Mouse (Mus musculus) intestine, embryonic 15.5 days (tissue): ENCODE data around the gene Enpp6. TPM values are rescaled to one million over a fixed set of nuclear protein-coding genes. Genes with fewer than 3 reads are reported as not detected.

ENCODE experiments used
- ATAC-seq: fragments of 200-750 bp; cut with Nextera tagmentation; 2 replicates; pipeline ENCODE4 v1.8.0; 2017; ENCODE audit warnings: moderate TSS enrichment, moderate library complexity
- H3K27ac ChIP-seq: fragments of 300-500 bp; sonication (generic); 2 replicates; pipeline ENCODE4 v1.5.1; 2015; ENCODE audit warnings: mild to moderate bottlenecking, inconsistent platforms
- H3K27me3 ChIP-seq: fragments of 300-500 bp; sonication (generic); replicated peaks from 2 replicates; pipeline ENCODE4 v1.6.1; 2015; ENCODE audit warnings: inconsistent platforms
- H3K36me3 ChIP-seq: fragments of 300-500 bp; sonication (generic); 2 replicates; pipeline ENCODE4 v1.6.1; 2015; ENCODE audit warnings: inconsistent platforms
- H3K4me1 ChIP-seq: fragments of 300-500 bp; sonication (generic); replicated peaks from 2 replicates; pipeline ENCODE4 v1.6.1; 2015; ENCODE audit warnings: inconsistent platforms
- H3K4me2 ChIP-seq: fragments of 300-500 bp; sonication (generic); replicated peaks from 2 replicates; pipeline ENCODE4 v1.6.1; 2015; ENCODE audit warnings: mild to moderate bottlenecking, inconsistent platforms
- H3K4me3 ChIP-seq: fragments of 300-500 bp; sonication (generic); replicated peaks from 2 replicates; pipeline ENCODE4 v1.5.1; 2015; ENCODE audit warnings: inconsistent platforms
- H3K9ac ChIP-seq: fragments of 300-500 bp; sonication (generic); 2 replicates; pipeline ENCODE4 v1.6.1; 2015; ENCODE audit warnings: inconsistent platforms
- H3K9me3 ChIP-seq: fragments of 300-500 bp; sonication (generic); 2 replicates; pipeline ENCODE4 v1.6.1; 2016; ENCODE audit warnings: inconsistent platforms
- WGBS: fragments of 180-500 bp; shearing (Covaris S2); methylation state at CpG from one replicate; pipeline ENCODE4 v1.1.7; 2015; 5-methylcytosine and 5-hydroxymethylcytosine counted together
- polyA plus RNA-seq: library from polyadenylated mRNA; unstranded; fragments of >200 nt; fragmentation: Nextera tagmentation; extraction: Ambion mirVana; gene quantifications from 2 replicates; pipeline ENCODE4 v1.2.1, GENCODE M21; 2015

The Enpp6 gene
- polyA plus RNA-seq, 1 experiment from 2014 or later, result 0.16 TPM

GRCm38 (mm10) chr8:47046340-47046739, 59.7 kb downstream of the Enpp6 start:
- 78% methylated on average over 4 of the region's 4 CpGs for WGBS
- no peaks in the 10 kb centered on the region for H3K4me1 ChIP-seq
- no peak overlapping the region for H3K27ac ChIP-seq
- H3K9ac ChIP-seq, result no peak overlapping the region
- H3K4me2 ChIP-seq, result no peak overlapping the region
- no peaks in the 10 kb centered on the region for H3K27me3 ChIP-seq
- H3K36me3 ChIP-seq, result no peaks in the 10 kb centered on the region
- H3K9me3 ChIP-seq, result no peaks in the 10 kb centered on the region
- H3K4me3 ChIP-seq, result no peak overlapping the region
- no peak for ATAC-seq

- H3K27me3 ChIP-seq, result no peaks in the 10 kb centered on the region
- no peak overlapping the region for H3K4me2 ChIP-seq
- no peak for ATAC-seq
- 95% methylated on average over 2 of the region's 2 CpGs for WGBS
- H3K36me3 ChIP-seq, result no peaks in the 10 kb centered on the region
- no peak overlapping the region for H3K4me3 ChIP-seq
- no peaks in the 10 kb centered on the region for H3K9me3 ChIP-seq
- no peak overlapping the region for H3K9ac ChIP-seq
- no peaks in the 10 kb centered on the region for H3K4me1 ChIP-seq
- H3K27ac ChIP-seq, result no peak overlapping the region
Measured at GRCm38 (mm10) chr8:47047146-47047545, 60.5 kb downstream of the Enpp6 start.

- Histone ChIP-seq H3K27ac (0 out of 2 replicates have a peak overlapping the region, but pooled peaks have one; percentile 51), H3K36me3 (no peaks in the 10 kb centered on the region), H3K9ac (no peak overlapping the region), H3K9me3 (no peaks in the 10 kb centered on the region), H3K4me3 (no peak overlapping the region), H3K4me2 (no peak overlapping the region), H3K27me3 (no peaks in the 10 kb centered on the region), H3K4me1 (no peaks in the 10 kb centered on the region)
- ATAC-seq, result 0 out of 2 replicates have a peak, but pooled peaks have one; percentile 31
- 54% methylated on average over 10 of the region's 10 CpGs for WGBS
Measured at GRCm38 (mm10) chr8:47048584-47048983, 61.9 kb downstream of the Enpp6 start.

DNA sequence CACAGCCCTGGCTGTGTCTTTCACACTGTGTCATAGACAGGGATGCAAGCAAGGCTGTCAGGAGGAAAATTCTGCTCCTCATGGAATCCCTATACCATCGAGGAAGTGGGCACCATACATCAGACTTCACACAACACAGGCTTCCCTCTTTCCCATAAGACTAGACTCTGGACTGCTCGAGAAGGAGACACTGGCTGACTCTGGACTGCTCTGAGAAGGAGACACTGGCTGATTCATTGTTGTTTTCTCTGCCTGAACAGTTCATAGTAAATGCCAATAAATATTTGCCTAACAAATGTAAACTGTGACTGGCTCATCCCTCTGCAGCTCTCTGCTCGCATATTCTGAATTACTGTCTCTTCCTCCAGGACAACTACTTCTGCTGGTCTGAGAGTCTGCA, 66.0 kb downstream of the Enpp6 start:
- Histone ChIP-seq H3K27me3 (no peaks in the 10 kb centered on the region), H3K9ac (no peak overlapping the region), H3K36me3 (no peaks in the 10 kb centered on the region), H3K27ac (no peak overlapping the region), H3K4me2 (no peak overlapping the region), H3K9me3 (no peaks in the 10 kb centered on the region), H3K4me3 (no peak overlapping the region), H3K4me1 (no peaks in the 10 kb centered on the region)
- 0 out of 2 replicates have a peak, but pooled peaks have one; percentile 34 for ATAC-seq
- 26% methylated on average over 3 of the region's 3 CpGs for WGBS

DNA sequence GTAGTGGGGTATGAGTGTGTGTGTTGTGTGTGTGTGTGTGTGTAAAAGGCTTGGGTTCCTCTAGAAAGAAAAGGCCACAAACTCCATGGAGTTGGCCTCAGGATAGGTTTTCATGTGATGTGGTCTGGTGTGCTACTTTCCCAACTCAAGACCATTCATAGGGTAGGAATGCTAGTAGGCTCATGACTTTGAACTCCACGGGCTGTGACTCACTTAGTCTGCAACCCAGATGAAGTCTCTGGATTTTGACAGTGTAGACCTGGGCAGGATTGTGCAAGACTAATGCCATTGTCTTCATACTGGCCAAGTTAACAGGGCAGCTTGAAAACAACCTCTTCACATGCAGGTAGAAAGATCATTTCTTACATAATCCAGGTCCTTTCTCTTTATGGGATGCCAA, 69.4 kb downstream of the Enpp6 start:
- no peak overlapping the region for H3K27ac ChIP-seq
- H3K4me2 ChIP-seq, result no peak overlapping the region
- H3K9me3 ChIP-seq, result no peaks in the 10 kb centered on the region
- H3K36me3 ChIP-seq, result no peaks in the 10 kb centered on the region
- H3K4me1 ChIP-seq, result no peaks in the 10 kb centered on the region
- no peak overlapping the region for H3K4me3 ChIP-seq
- no peak for ATAC-seq
- WGBS, result 96% methylated on average over 1 of the region's 1 CpGs
- H3K27me3 ChIP-seq, result no peaks in the 10 kb centered on the region
- no peak overlapping the region for H3K9ac ChIP-seq

DNA sequence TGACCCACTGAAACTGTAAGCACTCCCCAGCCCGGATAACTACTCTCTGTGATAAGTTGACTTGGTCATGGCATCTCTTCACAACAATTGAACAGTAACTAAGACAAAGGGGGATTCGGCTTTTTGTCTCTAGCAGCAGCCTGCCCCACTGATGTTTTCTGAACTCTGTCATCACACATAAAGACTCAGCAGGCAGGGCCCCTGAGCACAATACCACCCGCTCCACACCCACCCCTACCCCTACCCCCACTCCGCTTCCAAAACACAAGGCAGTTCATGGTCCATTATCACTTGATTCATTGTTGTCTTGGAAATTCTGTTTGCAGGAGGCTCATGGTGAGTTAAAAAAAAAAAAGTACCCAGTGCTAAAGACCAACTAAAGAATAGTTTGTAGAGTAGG, 71.8 kb downstream of the Enpp6 start:
- no peak for ATAC-seq
- no peaks in the 10 kb centered on the region for H3K27me3 ChIP-seq
- no peak overlapping the region for H3K27ac ChIP-seq
- no peak overlapping the region for H3K4me2 ChIP-seq
- H3K36me3 ChIP-seq, result no peaks in the 10 kb centered on the region
- no peak overlapping the region for H3K4me3 ChIP-seq
- WGBS, result 93% methylated on average over 4 of the region's 4 CpGs
- H3K9me3 ChIP-seq, result no peaks in the 10 kb centered on the region
- no peaks in the 10 kb centered on the region for H3K4me1 ChIP-seq
- no peak overlapping the region for H3K9ac ChIP-seq

DNA sequence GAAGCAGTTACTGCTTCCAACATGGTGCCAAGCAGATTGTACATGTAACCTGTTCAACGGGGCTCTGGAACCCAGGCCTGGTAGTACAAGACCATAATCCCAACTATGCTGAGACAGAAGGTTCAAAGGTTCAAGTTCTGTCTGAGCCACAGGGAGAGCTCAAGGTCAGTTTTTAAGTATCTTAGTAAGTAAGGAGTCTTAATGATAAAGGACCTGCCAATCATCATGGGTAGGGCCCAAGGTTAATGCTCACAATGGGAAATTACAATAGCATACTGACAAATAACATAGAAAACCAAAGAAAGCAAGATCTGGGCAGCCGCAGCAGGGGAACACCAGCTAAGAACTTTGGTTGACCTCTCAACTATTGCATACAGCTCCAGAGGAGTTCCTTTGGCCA, 72.3 kb downstream of the Enpp6 start:
- no peak overlapping the region for H3K4me3 ChIP-seq
- no peak overlapping the region for H3K27ac ChIP-seq
- no peak overlapping the region for H3K4me2 ChIP-seq
- H3K36me3 ChIP-seq, result no peaks in the 10 kb centered on the region
- no peaks in the 10 kb centered on the region for H3K4me1 ChIP-seq
- H3K9me3 ChIP-seq, result no peaks in the 10 kb centered on the region
- H3K27me3 ChIP-seq, result no peaks in the 10 kb centered on the region
- ATAC-seq, result no peak
- 97% methylated on average over 2 of the region's 2 CpGs for WGBS
- H3K9ac ChIP-seq, result no peak overlapping the region

GRCm38 (mm10) chr8:47061105-47061720, 74.5 kb downstream of the Enpp6 start:
- no peak overlapping the region for H3K27ac ChIP-seq
- no peaks in the 10 kb centered on the region for H3K9me3 ChIP-seq
- H3K4me1 ChIP-seq, result no peaks in the 10 kb centered on the region
- no peak overlapping the region for H3K9ac ChIP-seq
- no peak overlapping the region for H3K4me3 ChIP-seq
- no peak for ATAC-seq
- H3K27me3 ChIP-seq, result no peaks in the 10 kb centered on the region
- no peak overlapping the region for H3K4me2 ChIP-seq
- no peaks in the 10 kb centered on the region for H3K36me3 ChIP-seq
- WGBS, result 41% methylated on average over 7 of the region's 7 CpGs

- 89% methylated on average over 9 of the region's 9 CpGs for WGBS
- no peaks in the 10 kb centered on the region for H3K9me3 ChIP-seq
- no peak overlapping the region for H3K4me2 ChIP-seq
- no peak for ATAC-seq
- H3K27me3 ChIP-seq, result peaks cover 3% of the 10 kb centered on the region; the same call in 1 of the 2 replicates
- H3K4me3 ChIP-seq, result no peak overlapping the region
- no peaks in the 10 kb centered on the region for H3K36me3 ChIP-seq
- no peak overlapping the region for H3K27ac ChIP-seq
- H3K9ac ChIP-seq, result no peak overlapping the region
- H3K4me1 ChIP-seq, result no peaks in the 10 kb centered on the region
Measured at GRCm38 (mm10) chr8:47067121-47067520, 80.4 kb downstream of the Enpp6 start.

- Histone ChIP-seq H3K4me1 (no peaks in the 10 kb centered on the region), H3K4me2 (no peak overlapping the region), H3K27me3 (peaks cover 3% of the 10 kb centered on the region; the same call in 1 of the 2 replicates), H3K9ac (no peak overlapping the region), H3K36me3 (no peaks in the 10 kb centered on the region), H3K9me3 (no peaks in the 10 kb centered on the region), H3K27ac (no peak overlapping the region), H3K4me3 (no peak overlapping the region)
- 78% methylated on average over 3 of the region's 3 CpGs for WGBS
- ATAC-seq, result no peak
Measured at GRCm38 (mm10) chr8:47069634-47070033, 82.9 kb downstream of the Enpp6 start.

DNA sequence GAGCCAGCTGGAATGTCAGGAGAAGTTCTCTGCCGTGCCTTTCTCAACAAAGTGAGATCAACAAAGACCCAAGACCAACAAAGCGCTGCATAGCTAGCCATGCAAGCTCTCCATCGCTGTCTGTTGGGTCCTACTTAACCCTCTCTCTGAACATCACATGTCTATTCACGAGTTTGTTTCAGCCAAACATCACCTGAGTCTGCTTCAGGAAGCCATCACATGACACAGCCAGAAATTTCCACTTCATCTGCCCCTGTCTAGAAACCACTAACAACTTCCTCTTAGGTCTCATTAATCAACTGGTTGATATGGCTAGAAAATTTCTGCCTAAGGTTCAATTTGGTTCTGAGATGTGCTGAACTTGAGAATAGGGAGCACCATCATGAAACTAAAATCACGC, 85.3 kb downstream of the Enpp6 start:
- H3K4me3 ChIP-seq, result no peak overlapping the region
- no peaks in the 10 kb centered on the region for H3K27me3 ChIP-seq
- WGBS, result 82% methylated on average over 5 of the region's 5 CpGs
- no peaks in the 10 kb centered on the region for H3K4me1 ChIP-seq
- no peak overlapping the region for H3K9ac ChIP-seq
- H3K36me3 ChIP-seq, result no peaks in the 10 kb centered on the region
- no peak for ATAC-seq
- no peak overlapping the region for H3K27ac ChIP-seq
- H3K9me3 ChIP-seq, result no peaks in the 10 kb centered on the region
- no peak overlapping the region for H3K4me2 ChIP-seq

GRCm38 (mm10) chr8:47075941-47076555, 89.4 kb downstream of the Enpp6 start:
- Histone ChIP-seq H3K27ac (no peak overlapping the region), H3K4me2 (no peak overlapping the region), H3K36me3 (no peaks in the 10 kb centered on the region), H3K27me3 (no peaks in the 10 kb centered on the region), H3K4me3 (no peak overlapping the region), H3K4me1 (no peaks in the 10 kb centered on the region), H3K9me3 (no peaks in the 10 kb centered on the region), H3K9ac (no peak overlapping the region)
- 67% methylated on average over 6 of the region's 6 CpGs for WGBS
- no peak for ATAC-seq

GRCm38 (mm10) chr8:47080037-47080436, 93.3 kb downstream of the Enpp6 start:
- Histone ChIP-seq H3K9ac (no peak overlapping the region), H3K4me3 (no peak overlapping the region), H3K9me3 (no peaks in the 10 kb centered on the region), H3K27me3 (no peaks in the 10 kb centered on the region), H3K4me2 (no peak overlapping the region), H3K36me3 (no peaks in the 10 kb centered on the region), H3K4me1 (no peaks in the 10 kb centered on the region), H3K27ac (no peak overlapping the region)
- no peak for ATAC-seq
- WGBS, result 61% methylated on average over 4 of the region's 4 CpGs
